Mouse (Mus musculus): Measurements from ENCODE around the gene Lmcd1. TPM values are rescaled to one million over a fixed set of nuclear protein-coding genes. Genes with fewer than 3 reads are reported as not detected.

Gene Lmcd1
- total and polyA plus RNA-seq, 3 experiments = 0.64 to 4.8 (median 2.3) TPM

- H3K79me2 ChIP-seq (replicated peaks; ENCODE audit: control insufficient read depth, extremely low read depth, insufficient read depth, poor library complexity, severe bottlenecking) = no peaks in the 10 kb centered on the region
- dilution Hi-C loops (cut with MboI; ENCODE audit: extremely low pct_ligation_motif_present, extremely low pct_unique_long_range_greater_than_20kb, low sequenced_read_pairs) (no loop called here), in situ Hi-C loops (cut with MboI; ENCODE audit: low pct_ligation_motif_present, low pct_unique_long_range_greater_than_20kb, low sequenced_read_pairs) (no loop called here)
- no peak overlapping the region for H3K4me2 ChIP-seq (ENCODE audit: insufficient read depth, low read depth, poor library complexity, severe bottlenecking)
- DNase-seq (ENCODE audit: extremely low read depth) = no peak
- TF ChIP-seq MAFK (IDR thresholded peaks at IDR 0.05; ENCODE audit: insufficient replicate concordance, low read length) = no peak
- no peak for TF ChIP-seq CTCF (conservative IDR thresholded peaks at IDR 0.05 in 1 of 2, IDR thresholded peaks at IDR 0.05 in 1 of 2; ENCODE audit: low read depth in 2 of 2, low read length in 2 of 2)
- TF ChIP-seq USF2 (conservative IDR thresholded peaks at IDR 0.05; ENCODE audit: low read depth, low read length) = no peak
- TF ChIP-seq ZC3H11A (IDR thresholded peaks at IDR 0.05; ENCODE audit: low read depth, low read length) = no peak
- TF ChIP-seq JUND (conservative IDR thresholded peaks at IDR 0.05; ENCODE audit: low read depth, low read length) = no peak
- no peak for TF ChIP-seq E2F4 (IDR thresholded peaks at IDR 0.05; ENCODE audit: insufficient replicate concordance, low read depth, low read length)
- TF ChIP-seq NELFE (IDR thresholded peaks at IDR 0.05; ENCODE audit: low read depth, low read length) = no peak
- TF ChIP-seq ZNF384 (IDR thresholded peaks at IDR 0.05; ENCODE audit: low read depth, low read length) = no peak
- no peaks in the 10 kb centered on the region for H3K4me1 ChIP-seq (ENCODE audit: control insufficient read depth in 1 of 2, insufficient read depth in 2 of 2)
- H3K9ac ChIP-seq (ENCODE audit: insufficient read depth, low read depth) = no peak overlapping the region
- no peak overlapping the region for H3K27ac ChIP-seq (ENCODE audit: insufficient read depth, low read depth)
- peaks cover 4% of the 10 kb centered on the region for H3K27me3 ChIP-seq (replicated peaks)
- H3K9me3 ChIP-seq (replicated peaks; ENCODE audit: low read length) = no peaks in the 10 kb centered on the region
- no peak overlapping the region for H3K4me3 ChIP-seq (replicated peaks in 1 of 3; ENCODE audit: low read depth in 2 of 3, low read length in 2 of 3, poor library complexity in 1 of 3)
- H3K36me3 ChIP-seq (replicated peaks in 1 of 2; ENCODE audit: control insufficient read depth in 1 of 2, insufficient read depth in 1 of 2, low read length in 1 of 2) = no peaks in the 10 kb centered on the region
These were observed 64.1 kb downstream of the Lmcd1 start for GRCm38 (mm10) chr6:112337667-112338066.

- H3K27me3 ChIP-seq (replicated peaks) = peaks cover 7% of the 10 kb centered on the region
- TF ChIP-seq IRF4 (IDR thresholded peaks at IDR 0.05; ENCODE audit: low read depth, low read length) (no peak), JUND (conservative IDR thresholded peaks at IDR 0.05; ENCODE audit: low read depth, low read length) (no peak), BHLHE40 (IDR thresholded peaks at IDR 0.05; ENCODE audit: low read depth, low read length) (no peak), MAZ (IDR thresholded peaks at IDR 0.05; ENCODE audit: low read depth, low read length) (no peak), MXI1 (IDR thresholded peaks at IDR 0.05; ENCODE audit: low read depth, low read length) (no peak), MAX (IDR thresholded peaks at IDR 0.05; ENCODE audit: low read length) (no peak), TCF12 (IDR thresholded peaks at IDR 0.05; ENCODE audit: low read depth, low read length) (no peak), POLR2A (IDR thresholded peaks at IDR 0.05; ENCODE audit: low read depth, low read length) (no peak), RAD21 (IDR thresholded peaks at IDR 0.05; ENCODE audit: low read depth, low read length) (no peak), MAFK (IDR thresholded peaks at IDR 0.05; ENCODE audit: insufficient replicate concordance, low read length) (no peak)
- in situ Hi-C loops (cut with MboI; ENCODE audit: low pct_ligation_motif_present, low pct_unique_long_range_greater_than_20kb, low sequenced_read_pairs) (no loop called here), dilution Hi-C loops (cut with MboI; ENCODE audit: extremely low pct_ligation_motif_present, extremely low pct_unique_long_range_greater_than_20kb, low sequenced_read_pairs) (no loop called here)
- H3K9ac ChIP-seq (ENCODE audit: insufficient read depth, low read depth) = no peak overlapping the region
- H3K27ac ChIP-seq (ENCODE audit: insufficient read depth, low read depth) = no peak overlapping the region
- no peaks in the 10 kb centered on the region for H3K4me1 ChIP-seq (ENCODE audit: control insufficient read depth in 1 of 2, insufficient read depth in 2 of 2)
- no peaks in the 10 kb centered on the region for H3K9me3 ChIP-seq (replicated peaks; ENCODE audit: low read length)
- H3K4me2 ChIP-seq (ENCODE audit: insufficient read depth, low read depth, poor library complexity, severe bottlenecking) = no peak overlapping the region
- no peak overlapping the region for H3K4me3 ChIP-seq (replicated peaks in 1 of 3; ENCODE audit: low read depth in 2 of 3, low read length in 2 of 3, poor library complexity in 1 of 3)
- H3K36me3 ChIP-seq (replicated peaks in 1 of 2; ENCODE audit: control insufficient read depth in 1 of 2, insufficient read depth in 1 of 2, low read length in 1 of 2) = no peaks in the 10 kb centered on the region
- H3K79me2 ChIP-seq (replicated peaks; ENCODE audit: control insufficient read depth, extremely low read depth, insufficient read depth, poor library complexity, severe bottlenecking) = no peaks in the 10 kb centered on the region
- DNase-seq (ENCODE audit: extremely low read depth) = no peak
These were observed 65.5 kb downstream of the Lmcd1 start for GRCm38 (mm10) chr6:112339016-112339415.
